Mouse (Mus musculus): ENCODE measurements around the gene Msi2.
A peak's percentile ranks its signal among the peaks of the same experiment; 100 is the strongest.

The Msi2 gene

GRCm38 (mm10) chr11:88367501-88367900 lies 350.8 kb downstream of the Msi2 start:
- DNase-seq (ENCODE audit: low spot score in 2 of 2) = no peak

GRCm38 (mm10) chr11:88365914-88366540 lies 352.3 kb downstream of the Msi2 start:
- no peak for DNase-seq (ENCODE audit: low spot score in 2 of 2)

DNA sequence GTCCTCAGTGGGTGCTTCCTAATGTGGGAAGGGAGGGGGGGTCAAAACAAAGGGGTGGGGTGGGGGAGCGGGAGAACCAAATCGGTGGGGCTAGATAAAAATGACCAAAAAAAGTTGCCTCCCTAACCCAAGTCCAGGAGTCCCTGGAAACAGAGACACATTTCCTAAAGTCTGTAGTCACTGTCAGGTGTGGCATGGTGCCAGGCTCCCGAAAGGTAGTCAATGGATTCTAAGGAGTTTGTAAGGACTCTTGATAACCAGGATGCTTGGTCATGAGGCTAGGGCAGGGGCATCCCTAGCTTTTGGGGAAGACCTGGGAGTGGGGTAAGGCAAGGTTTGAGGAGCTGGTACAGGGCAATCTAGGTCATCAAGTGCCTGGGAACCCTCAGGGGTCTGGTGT lies 354.1 kb downstream of the Msi2 start:
- no peak for DNase-seq (ENCODE audit: low spot score in 2 of 2)

GRCm38 (mm10) chr11:88363481-88363880 lies 354.8 kb downstream of the Msi2 start:
- no peak for DNase-seq (ENCODE audit: low spot score in 2 of 2)

DNA sequence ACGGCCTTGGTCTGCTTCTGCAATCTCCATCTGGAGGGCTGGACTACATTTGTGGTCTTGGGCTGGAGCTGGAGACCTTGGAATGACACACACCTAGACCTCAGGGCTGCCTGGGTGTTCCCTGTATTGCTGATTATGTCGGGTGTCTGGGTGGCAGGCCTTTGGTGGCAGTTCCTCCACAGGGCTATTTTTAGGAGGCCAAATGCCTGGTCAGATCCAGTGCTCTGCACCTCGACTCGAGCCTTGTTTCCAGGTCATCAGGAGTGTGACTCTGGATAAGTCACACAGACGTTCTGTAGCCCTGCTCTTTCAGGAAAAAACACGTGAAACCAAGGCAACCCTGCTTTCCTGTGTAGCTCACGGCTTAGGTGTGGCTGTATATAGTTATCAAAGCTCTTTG lies 358.6 kb downstream of the Msi2 start:
- no peak for DNase-seq (ENCODE audit: low spot score in 2 of 2)

DNA sequence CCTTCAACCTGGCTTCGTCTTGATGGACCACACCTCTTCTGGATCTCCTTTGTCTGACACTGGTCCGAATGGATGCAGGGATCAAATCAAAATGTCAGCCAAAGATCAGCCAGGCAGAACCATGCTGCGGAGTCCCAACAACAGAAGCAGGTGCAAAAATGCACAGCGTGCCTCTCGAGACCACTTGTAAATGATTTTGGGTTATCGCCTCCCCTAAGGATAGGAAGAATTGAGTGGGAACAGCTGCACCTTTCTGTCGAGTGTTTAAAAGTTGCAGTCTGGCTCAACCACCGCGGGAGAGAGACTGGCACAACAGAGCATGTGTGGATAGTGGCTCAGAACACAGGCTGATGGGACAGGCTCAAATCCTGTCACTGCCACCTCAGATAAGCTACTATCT lies 361.0 kb downstream of the Msi2 start:
- no peak for DNase-seq (ENCODE audit: low spot score in 2 of 2)

- DNase-seq (ENCODE audit: low spot score in 2 of 2) = peak; percentile 60 to 72
These were observed 361.6 kb downstream of the Msi2 start for GRCm38 (mm10) chr11:88356598-88357290.

- no peak for DNase-seq (ENCODE audit: low spot score in 2 of 2)
These were observed 362.3 kb downstream of the Msi2 start for GRCm38 (mm10) chr11:88356016-88356415.

GRCm38 (mm10) chr11:88354771-88355170 lies 363.5 kb downstream of the Msi2 start:
- no peak for DNase-seq (ENCODE audit: low spot score in 2 of 2)

DNA sequence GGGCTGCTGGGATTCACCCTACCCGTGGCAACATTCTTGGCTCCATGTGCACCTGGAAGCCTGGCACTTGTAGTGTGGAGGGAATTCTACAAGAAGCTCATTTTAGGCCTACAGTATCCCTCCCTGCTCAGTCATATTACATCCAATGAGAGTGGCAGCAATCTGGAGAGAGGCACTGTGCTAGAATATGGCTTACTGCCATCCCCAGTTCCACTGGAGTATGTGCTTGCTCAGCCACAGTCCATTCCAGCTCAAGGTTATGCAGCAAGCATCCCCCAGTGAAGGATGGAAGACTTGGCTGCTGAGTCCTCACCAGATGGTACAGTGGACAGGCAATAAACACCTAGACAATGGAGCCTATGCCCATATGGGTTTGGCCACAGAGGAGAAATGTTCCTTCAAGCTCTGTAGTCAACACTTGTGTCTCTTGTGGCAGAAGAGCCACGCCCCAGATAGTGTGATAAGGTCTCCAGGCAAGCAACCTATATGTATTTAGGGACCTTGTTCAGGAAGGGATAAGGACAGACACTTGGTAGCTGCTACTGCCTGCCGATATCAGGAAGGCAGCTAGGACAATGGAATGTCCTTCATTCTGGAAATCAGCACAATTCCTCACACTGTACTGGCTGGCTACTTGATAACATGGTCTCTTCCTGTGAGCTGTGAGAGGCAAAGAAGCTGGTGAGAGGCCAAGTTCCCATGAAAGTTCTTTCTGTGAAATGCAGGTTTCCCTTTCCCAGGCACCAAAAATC lies 366.4 kb downstream of the Msi2 start:
- no peak for DNase-seq (ENCODE audit: low spot score in 2 of 2)

GRCm38 (mm10) chr11:88348690-88349089 lies 369.6 kb downstream of the Msi2 start:
- DNase-seq (ENCODE audit: low spot score in 2 of 2) = no peak

DNA sequence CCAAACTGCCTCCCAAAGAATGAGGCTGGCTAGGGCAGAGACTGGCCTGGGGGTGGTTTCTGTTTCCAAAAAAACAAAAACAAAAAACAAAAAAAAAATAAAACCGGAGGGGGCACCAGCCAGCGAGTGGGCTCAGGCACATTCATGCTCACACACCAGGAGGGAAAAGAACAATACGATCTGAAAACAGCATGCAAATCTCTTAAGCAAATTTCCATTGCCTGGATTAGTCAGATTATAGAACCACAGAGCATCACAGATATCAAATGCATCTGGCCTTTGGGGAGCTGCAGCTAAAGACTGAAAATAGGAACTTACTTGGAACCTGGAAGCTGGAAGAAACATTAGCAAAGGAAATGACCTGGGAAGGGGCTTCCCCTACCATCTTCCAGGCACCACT lies 370.3 kb downstream of the Msi2 start:
- no peak for DNase-seq (ENCODE audit: low spot score in 2 of 2)

DNA sequence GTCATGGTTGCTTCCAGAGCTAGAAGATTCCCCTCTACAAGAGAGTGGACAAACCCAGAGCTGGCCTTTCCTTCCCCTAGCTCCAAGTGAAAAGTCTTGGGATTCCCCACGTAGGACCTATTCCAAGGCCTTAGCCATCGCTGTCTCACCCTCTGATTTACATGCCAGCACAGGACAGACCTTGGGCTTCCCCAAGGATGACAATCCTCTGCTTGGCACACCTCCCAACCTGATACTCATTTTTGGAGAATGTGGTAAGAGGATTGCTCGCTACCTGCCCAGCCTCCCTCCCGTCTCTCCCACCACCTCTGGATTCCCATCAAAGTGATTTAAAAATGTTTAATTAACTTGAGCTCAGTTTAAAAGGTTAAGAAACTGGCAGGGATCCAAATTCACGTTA lies 372.2 kb downstream of the Msi2 start:
- no peak for DNase-seq (ENCODE audit: low spot score in 2 of 2)

GRCm38 (mm10) chr11:88337926-88338325 lies 380.4 kb downstream of the Msi2 start:
- no peak for DNase-seq (ENCODE audit: low spot score in 2 of 2)

DNA sequence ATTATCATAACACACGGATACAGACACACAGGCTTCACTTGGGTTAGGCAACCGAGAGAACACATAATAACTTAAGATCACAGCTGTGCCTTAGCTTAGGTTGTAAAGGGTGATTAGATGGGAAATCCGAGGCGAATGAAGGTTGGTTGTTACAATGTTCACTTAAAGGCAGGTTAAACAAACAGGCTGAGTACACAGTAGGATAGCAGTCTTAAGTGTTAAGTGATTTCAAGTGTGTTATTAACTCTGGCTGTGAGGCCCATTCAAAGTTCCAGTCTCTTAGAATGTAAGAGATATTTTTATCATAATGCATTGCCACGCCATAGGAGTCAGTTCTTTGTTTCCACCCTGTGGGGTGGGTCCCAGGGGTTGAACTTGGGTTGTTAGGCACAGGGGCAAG lies 383.4 kb downstream of the Msi2 start:
- no peak for DNase-seq (ENCODE audit: low spot score in 2 of 2)

- DNase-seq (ENCODE audit: low spot score in 2 of 2) = no peak
These were observed 385.9 kb downstream of the Msi2 start for GRCm38 (mm10) chr11:88332309-88332934.

GRCm38 (mm10) chr11:88331722-88332121 lies 386.6 kb downstream of the Msi2 start:
- DNase-seq (ENCODE audit: low spot score in 2 of 2) = no peak

DNA sequence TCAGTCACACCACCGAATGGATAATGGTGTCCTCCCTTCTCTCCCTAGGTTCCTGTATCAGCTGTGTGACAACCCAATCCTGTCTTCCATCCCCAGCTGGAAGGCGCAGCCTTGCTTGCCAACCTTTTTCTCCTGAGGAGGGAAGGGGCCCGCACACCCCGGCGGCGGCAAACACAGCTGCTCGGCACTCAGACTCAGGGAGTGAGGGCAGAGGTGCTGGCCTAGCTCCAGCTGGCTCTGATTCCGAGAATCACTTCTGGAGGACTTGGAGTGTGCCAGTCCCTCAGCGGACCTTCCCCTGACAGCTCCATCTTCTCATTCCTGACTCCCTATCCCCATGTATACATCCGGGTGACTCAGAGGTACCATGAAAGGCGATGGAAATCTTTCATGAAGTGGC lies 387.5 kb downstream of the Msi2 start:
- no peak for DNase-seq (ENCODE audit: low spot score in 2 of 2)

GRCm38 (mm10) chr11:88328813-88329595 lies 389.3 kb downstream of the Msi2 start:
- DNase-seq (ENCODE audit: low spot score in 2 of 2) = no peak

GRCm38 (mm10) chr11:88327016-88327415 lies 391.3 kb downstream of the Msi2 start:
- no peak for DNase-seq (ENCODE audit: low spot score in 2 of 2)

DNA sequence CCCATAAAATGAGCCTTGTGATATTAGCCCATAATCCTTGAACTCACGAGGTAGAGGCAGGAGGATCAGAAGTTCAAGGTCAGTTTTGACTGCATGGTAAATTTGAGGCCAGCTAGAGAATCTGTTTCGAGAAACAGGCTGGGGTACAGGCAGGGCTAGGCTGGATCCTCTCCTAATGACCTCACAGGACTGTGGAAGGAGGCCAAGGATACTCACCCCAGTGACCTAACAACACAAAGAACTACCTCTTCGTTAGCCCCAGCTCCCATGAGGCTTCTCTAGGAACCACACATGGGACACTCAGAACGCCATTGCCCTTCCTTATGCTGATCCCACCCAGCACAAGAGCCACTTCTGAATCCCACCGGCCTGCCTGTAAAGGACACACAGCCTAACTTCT lies 399.5 kb downstream of the Msi2 start:
- no peak for DNase-seq (ENCODE audit: low spot score in 2 of 2)

GRCm38 (mm10) chr11:88315393-88315792 lies 402.9 kb downstream of the Msi2 start:
- DNase-seq (ENCODE audit: low spot score in 2 of 2) = no peak
